Mouse (Mus musculus) liver, embryonic 15.5 days (tissue): ENCODE measurements around the gene Vwa2. TPM values are rescaled to one million over a fixed set of nuclear protein-coding genes. Genes with fewer than 3 reads are reported as not detected.

Experiments used
- ATAC-seq: fragments of 200-750 bp; cut with Nextera tagmentation; 2 replicates; pipeline ENCODE4 v1.8.0; 2017; ENCODE audit warnings: moderate number of reproducible peaks, mild to moderate bottlenecking, moderate library complexity; ENCODE audit not compliant: insufficient read depth
- H3K27ac ChIP-seq: fragments of 300-500 bp; sonication (generic); replicated peaks from 2 replicates; pipeline ENCODE4 v1.5.1; 2015; ENCODE audit warnings: mild to moderate bottlenecking, inconsistent platforms
- H3K27me3 ChIP-seq: fragments of 300-500 bp; sonication (generic); 2 replicates; pipeline ENCODE4 v1.6.1; 2015; ENCODE audit warnings: mild to moderate bottlenecking, inconsistent platforms
- H3K36me3 ChIP-seq: fragments of 300-500 bp; sonication (generic); replicated peaks from 2 replicates; pipeline ENCODE4 v1.6.1; 2015; ENCODE audit warnings: moderate library complexity, mild to moderate bottlenecking, inconsistent platforms
- H3K4me1 ChIP-seq: fragments of 300-500 bp; sonication (generic); replicated peaks from 2 replicates; pipeline ENCODE4 v1.6.1; 2015; ENCODE audit warnings: inconsistent platforms
- H3K4me2 ChIP-seq: fragments of 300-500 bp; sonication (generic); 2 replicates; pipeline ENCODE4 v1.6.1; 2015; ENCODE audit warnings: moderate library complexity, mild to moderate bottlenecking, inconsistent platforms
- H3K4me3 ChIP-seq: fragments of 300-500 bp; sonication (generic); replicated peaks from 2 replicates; pipeline ENCODE4 v1.5.1; 2015; ENCODE audit warnings: mild to moderate bottlenecking, inconsistent platforms
- H3K9ac ChIP-seq: fragments of 300-500 bp; sonication (generic); 2 replicates; pipeline ENCODE4 v1.6.1; 2015; ENCODE audit warnings: moderate library complexity, mild to moderate bottlenecking, inconsistent platforms
- H3K9me3 ChIP-seq: fragments of 300-500 bp; sonication (generic); replicated peaks from 2 replicates; pipeline ENCODE4 v1.6.1; 2016; ENCODE audit warnings: inconsistent platforms
- WGBS: fragments of 180-500 bp; shearing (Covaris S2); methylation state at CpG from one replicate; pipeline ENCODE4 v1.1.7; 2015; ENCODE audit warnings: mixed read lengths; ENCODE audit not compliant: insufficient replicate concordance; 5-methylcytosine and 5-hydroxymethylcytosine counted together
- polyA plus RNA-seq: library from polyadenylated mRNA; unstranded; fragments of >200 nt; fragmentation: Nextera tagmentation; extraction: Ambion mirVana; gene quantifications from 2 replicates; pipeline ENCODE4 v1.2.1, GENCODE M21; 2015

The Vwa2 gene
- polyA plus RNA-seq, 1 experiment from 2014 or later = not detected

DNA sequence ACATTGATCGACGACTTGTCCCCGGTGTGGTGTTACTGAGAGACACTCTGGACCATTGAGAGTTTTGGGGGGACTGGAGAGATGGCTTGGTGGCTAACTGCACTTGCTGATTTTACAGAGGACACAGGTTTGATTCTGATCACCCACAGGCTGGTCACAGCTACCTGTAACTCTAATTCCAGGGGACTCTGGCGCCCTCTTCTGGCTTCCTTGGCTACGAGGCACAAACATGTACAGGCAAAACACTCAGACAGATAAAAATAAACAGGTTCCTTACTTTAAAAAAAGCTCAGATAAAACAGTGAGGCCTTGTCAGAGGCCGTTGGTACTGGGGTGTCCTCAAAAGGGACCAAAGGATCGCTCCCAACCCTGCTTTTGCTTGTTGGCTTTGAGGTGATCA, 61.7 kb downstream of the Vwa2 start:
- Histone ChIP-seq H3K4me1 (no peaks in the 10 kb centered on the region), H3K27me3 (no peaks in the 10 kb centered on the region), H3K36me3 (no peaks in the 10 kb centered on the region), H3K9me3 (no peaks in the 10 kb centered on the region), H3K9ac (no peak overlapping the region), H3K4me3 (no peak overlapping the region), H3K27ac (no peak overlapping the region), H3K4me2 (no peak overlapping the region)
- no peak for ATAC-seq
- 63% methylated on average over 7 of the region's 7 CpGs for WGBS

DNA sequence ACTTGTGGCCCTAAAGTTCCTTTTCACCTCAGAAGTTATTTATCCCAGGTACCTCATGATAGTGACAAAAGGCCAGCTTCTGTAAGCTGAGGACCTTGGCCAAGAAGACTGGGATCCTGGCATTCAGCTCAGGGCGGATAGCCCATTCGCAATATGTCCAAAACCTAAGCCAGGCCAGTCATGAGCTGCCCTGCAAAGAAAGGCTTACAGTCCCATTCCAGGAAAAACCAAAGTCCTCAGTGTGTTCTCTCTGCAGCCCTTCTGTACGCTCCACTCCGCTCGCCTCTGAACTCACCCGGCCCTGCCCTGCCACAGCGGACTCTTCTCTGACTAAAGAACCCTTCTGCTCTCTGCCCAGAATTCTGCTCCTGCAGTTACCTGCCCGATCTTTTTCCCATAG, 62.2 kb downstream of the Vwa2 start:
- H3K27me3 ChIP-seq = no peaks in the 10 kb centered on the region
- 85% methylated on average over 8 of the region's 8 CpGs for WGBS
- no peaks in the 10 kb centered on the region for H3K4me1 ChIP-seq
- no peak overlapping the region for H3K9ac ChIP-seq
- no peaks in the 10 kb centered on the region for H3K9me3 ChIP-seq
- no peaks in the 10 kb centered on the region for H3K36me3 ChIP-seq
- H3K4me2 ChIP-seq = no peak overlapping the region
- no peak overlapping the region for H3K4me3 ChIP-seq
- H3K27ac ChIP-seq = no peak overlapping the region
- ATAC-seq = no peak

DNA sequence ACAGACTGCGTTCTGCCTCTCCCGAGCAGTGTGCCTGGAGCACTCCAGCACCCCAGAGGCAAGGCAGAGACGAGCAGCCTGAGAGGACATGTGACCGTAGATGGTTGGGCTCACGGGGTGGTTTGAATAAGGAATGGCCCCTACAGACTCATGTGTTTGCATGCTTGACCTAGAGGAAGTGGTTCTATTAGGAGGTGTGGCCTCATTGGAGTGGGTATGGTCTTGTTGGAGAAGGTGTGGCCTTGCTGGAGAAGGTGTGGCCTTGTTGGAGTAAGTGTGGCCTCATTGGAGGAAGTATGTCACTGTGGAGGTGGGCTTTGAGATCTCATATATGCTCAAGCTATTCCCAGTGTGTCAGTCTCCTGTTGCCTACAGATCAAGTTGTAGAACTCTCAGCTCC, 63.9 kb downstream of the Vwa2 start:
- Histone ChIP-seq H3K4me2 (no peak overlapping the region), H3K9ac (no peak overlapping the region), H3K27me3 (no peaks in the 10 kb centered on the region), H3K4me1 (no peaks in the 10 kb centered on the region), H3K4me3 (no peak overlapping the region), H3K9me3 (no peaks in the 10 kb centered on the region), H3K36me3 (no peaks in the 10 kb centered on the region), H3K27ac (no peak overlapping the region)
- ATAC-seq = no peak
- WGBS = 72% methylated on average over 5 of the region's 5 CpGs

DNA sequence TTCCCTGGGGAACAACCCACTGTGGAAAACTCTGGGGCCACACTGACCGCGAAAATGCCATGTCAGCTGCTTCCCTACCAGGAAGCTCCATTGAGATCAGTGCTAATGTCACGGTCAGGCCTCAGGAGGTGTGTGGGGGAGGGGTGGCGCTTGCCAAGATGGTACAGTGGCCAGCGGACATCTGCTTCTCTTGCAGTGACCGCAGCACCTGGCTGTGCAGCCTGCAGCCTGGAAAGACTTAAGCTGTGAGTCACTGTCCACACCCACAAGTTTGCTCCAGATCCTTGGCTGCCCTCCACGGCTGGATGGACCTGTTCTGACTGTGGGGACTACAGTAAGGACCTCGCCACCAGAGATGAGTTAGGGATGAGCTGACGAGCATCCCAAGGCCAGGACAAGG, 65.8 kb downstream of the Vwa2 start:
- H3K9me3 ChIP-seq = no peaks in the 10 kb centered on the region
- H3K4me1 ChIP-seq = no peaks in the 10 kb centered on the region
- no peak overlapping the region for H3K27ac ChIP-seq
- no peak overlapping the region for H3K9ac ChIP-seq
- no peaks in the 10 kb centered on the region for H3K36me3 ChIP-seq
- no peak overlapping the region for H3K4me3 ChIP-seq
- 59% methylated on average over 9 of the region's 9 CpGs for WGBS
- no peak for ATAC-seq
- no peaks in the 10 kb centered on the region for H3K27me3 ChIP-seq
- H3K4me2 ChIP-seq = no peak overlapping the region

DNA sequence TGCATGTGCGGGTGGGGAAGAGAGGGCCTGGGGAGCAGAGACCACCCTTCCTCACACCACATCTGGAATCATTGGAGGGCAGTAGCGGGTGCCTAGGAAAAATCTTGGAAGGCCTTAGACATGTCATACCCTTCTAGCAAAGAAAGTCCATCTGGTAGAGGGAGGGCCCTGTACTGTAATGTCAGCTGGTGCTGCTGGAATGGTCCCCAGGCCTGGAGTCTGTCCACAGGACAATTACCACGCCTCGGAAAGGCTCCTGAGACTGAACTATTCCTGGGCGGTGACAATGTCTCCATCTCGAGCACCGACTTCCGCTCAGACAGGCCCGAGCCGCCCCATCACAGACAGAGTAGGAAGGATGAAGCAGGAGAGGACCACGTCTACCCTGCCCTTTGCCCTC, 66.5 kb downstream of the Vwa2 start:
- WGBS = 75% methylated on average over 11 of the region's 11 CpGs

DNA sequence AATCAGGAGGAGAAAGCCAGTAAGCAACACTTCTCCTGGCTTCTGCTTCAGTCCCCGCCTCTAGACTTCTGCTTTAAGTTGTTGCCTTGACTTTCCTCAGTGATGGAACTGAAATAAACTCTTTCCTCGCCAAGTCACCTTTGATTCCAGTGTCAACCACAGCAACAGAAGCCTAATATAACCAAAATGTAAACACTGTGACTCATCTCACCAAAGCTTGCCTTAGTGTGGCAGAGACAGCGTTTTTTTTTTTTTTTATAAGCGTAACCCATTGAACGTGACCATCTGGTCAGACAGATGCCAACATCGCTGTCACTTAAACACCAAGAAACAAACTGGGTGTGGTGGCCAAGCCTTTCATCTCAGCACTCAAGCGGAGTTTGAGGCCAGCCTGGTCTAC, 68.2 kb downstream of the Vwa2 start:
- H3K36me3 ChIP-seq = no peaks in the 10 kb centered on the region
- no peaks in the 10 kb centered on the region for H3K9me3 ChIP-seq
- ATAC-seq = no peak
- no peak overlapping the region for H3K27ac ChIP-seq
- no peaks in the 10 kb centered on the region for H3K27me3 ChIP-seq
- WGBS = 69% methylated on average over 7 of the region's 7 CpGs
- no peak overlapping the region for H3K9ac ChIP-seq
- no peak overlapping the region for H3K4me3 ChIP-seq
- no peak overlapping the region for H3K4me2 ChIP-seq
- no peaks in the 10 kb centered on the region for H3K4me1 ChIP-seq

More for the DNA sequence above, 66.5 kb downstream of the Vwa2 start:
- H3K4me3 ChIP-seq = no peak overlapping the region
- no peaks in the 10 kb centered on the region for H3K36me3 ChIP-seq
- H3K9ac ChIP-seq = no peak overlapping the region
- no peaks in the 10 kb centered on the region for H3K27me3 ChIP-seq
- H3K4me2 ChIP-seq = no peak overlapping the region
- H3K9me3 ChIP-seq = no peaks in the 10 kb centered on the region
- H3K4me1 ChIP-seq = no peaks in the 10 kb centered on the region
- H3K27ac ChIP-seq = no peak overlapping the region
- no peak for ATAC-seq

DNA sequence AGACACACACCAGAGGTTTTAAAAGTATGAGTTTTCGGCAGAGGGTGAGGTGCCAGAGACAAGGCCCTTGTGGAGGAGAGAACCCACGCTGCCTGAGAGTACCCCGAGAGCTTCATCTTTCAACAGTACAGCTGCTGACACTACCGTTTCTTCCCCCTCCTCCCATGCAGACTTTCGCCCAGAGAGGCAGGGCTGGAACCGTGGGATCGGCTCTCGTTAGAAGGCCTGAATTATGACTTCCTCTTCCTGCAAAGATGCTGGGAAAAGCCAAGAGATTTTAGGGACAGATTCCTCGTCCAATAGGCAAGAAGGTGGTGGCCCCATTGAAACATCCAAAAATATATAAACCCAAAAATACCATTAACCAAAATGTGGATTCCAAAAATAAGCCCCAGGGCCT, 70.2 kb downstream of the Vwa2 start:
- Histone ChIP-seq H3K9ac (no peak overlapping the region), H3K27me3 (no peaks in the 10 kb centered on the region), H3K36me3 (no peaks in the 10 kb centered on the region), H3K9me3 (no peaks in the 10 kb centered on the region), H3K4me2 (no peak overlapping the region), H3K4me3 (no peak overlapping the region), H3K27ac (no peak overlapping the region), H3K4me1 (no peaks in the 10 kb centered on the region)
- 29% methylated on average over 9 of the region's 9 CpGs for WGBS
- no peak for ATAC-seq

DNA sequence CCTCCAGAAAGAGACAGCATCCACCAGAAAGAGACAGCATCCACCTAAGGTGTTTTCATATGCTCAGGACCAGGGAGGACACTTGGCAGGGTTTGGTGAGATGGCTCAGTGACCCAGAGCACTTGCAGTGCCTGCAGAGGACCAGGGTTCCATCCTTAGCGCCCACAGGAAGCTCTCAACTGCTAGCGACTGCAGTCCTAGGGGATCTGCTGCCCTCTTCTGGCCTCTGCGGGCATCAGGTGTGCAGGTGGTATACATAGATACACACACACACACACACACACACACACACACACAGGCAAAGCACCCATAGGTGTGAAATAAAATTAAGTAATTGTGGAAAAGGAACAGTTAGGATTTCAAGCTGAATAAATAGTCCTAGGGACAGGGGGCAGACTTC, 70.8 kb downstream of the Vwa2 start:
- Histone ChIP-seq H3K4me3 (no peak overlapping the region), H3K36me3 (no peaks in the 10 kb centered on the region), H3K27ac (no peak overlapping the region), H3K4me2 (no peak overlapping the region), H3K9me3 (no peaks in the 10 kb centered on the region), H3K9ac (no peak overlapping the region), H3K4me1 (no peaks in the 10 kb centered on the region), H3K27me3 (no peaks in the 10 kb centered on the region)
- 87% methylated on average over 3 of the region's 3 CpGs for WGBS
- ATAC-seq = no peak

DNA sequence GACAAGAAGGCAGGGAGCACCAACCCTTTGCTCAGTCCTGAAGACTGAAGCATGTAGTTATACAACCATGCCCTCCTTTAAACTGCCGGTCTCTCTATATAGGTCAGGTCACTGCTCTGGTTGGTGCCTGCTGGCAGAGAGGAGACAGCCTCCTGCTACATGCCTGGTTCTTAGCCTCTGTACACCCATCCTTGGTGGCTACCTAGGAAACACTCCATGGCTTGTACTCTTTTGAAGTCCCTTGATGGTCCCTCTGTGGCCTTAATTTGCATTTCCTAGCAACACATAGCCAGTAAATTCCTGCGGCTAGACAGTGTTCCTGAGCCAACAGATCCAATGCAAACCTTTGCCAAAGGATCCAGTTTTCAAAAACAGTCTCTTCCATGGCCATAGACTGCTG, 71.6 kb downstream of the Vwa2 start:
- H3K9me3 ChIP-seq = no peaks in the 10 kb centered on the region
- 68% methylated on average over 2 of the region's 2 CpGs for WGBS
- no peak overlapping the region for H3K4me3 ChIP-seq
- ATAC-seq = no peak
- H3K27ac ChIP-seq = no peak overlapping the region
- no peaks in the 10 kb centered on the region for H3K27me3 ChIP-seq
- H3K4me2 ChIP-seq = no peak overlapping the region
- H3K9ac ChIP-seq = no peak overlapping the region
- H3K4me1 ChIP-seq = no peaks in the 10 kb centered on the region
- no peaks in the 10 kb centered on the region for H3K36me3 ChIP-seq

DNA sequence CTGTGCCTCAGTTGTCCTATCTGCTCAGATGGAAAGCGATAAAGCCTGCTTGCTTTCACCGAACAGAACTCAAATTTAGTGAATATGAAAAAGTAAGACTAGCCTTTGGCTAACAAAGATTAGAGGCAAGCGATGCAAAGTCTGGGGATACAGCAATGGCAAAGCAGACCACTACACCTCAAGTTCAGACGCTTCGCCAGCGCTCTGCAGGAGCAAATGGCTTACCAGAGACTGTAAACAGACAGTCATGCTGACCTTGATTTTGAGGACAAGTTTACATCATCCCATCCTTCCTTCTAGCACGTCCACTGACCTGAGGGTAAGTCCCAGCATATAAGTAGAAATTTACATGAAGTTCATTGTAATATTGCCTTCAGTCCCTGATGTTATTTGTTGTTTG, 72.2 kb downstream of the Vwa2 start:
- Histone ChIP-seq H3K4me3 (no peak overlapping the region), H3K4me1 (no peaks in the 10 kb centered on the region), H3K27me3 (no peaks in the 10 kb centered on the region), H3K9ac (no peak overlapping the region), H3K36me3 (no peaks in the 10 kb centered on the region), H3K4me2 (no peak overlapping the region), H3K27ac (no peak overlapping the region), H3K9me3 (no peaks in the 10 kb centered on the region)
- ATAC-seq = no peak
- WGBS = 70% methylated on average over 7 of the region's 7 CpGs

DNA sequence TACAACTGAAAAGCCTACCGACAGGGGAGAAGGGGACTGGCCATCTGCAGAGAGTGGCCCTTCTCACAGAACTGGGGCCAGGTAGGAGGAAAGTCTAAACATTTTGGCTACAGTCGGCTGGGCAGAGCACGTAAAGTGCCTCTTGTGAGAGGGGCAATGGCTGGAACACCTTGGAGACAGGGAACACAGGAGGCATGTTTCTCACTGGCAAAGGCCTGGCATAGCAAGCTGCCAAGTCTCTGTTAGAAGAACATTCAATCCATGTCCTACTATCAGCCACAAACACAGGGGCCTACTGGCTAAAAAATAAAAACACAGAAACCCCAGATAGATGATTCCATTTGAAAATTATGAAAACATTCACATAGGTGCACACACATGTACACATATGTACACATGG, 72.7 kb downstream of the Vwa2 start:
- H3K36me3 ChIP-seq = no peaks in the 10 kb centered on the region
- 76% methylated on average over 3 of the region's 3 CpGs for WGBS
- no peak overlapping the region for H3K9ac ChIP-seq
- H3K4me3 ChIP-seq = no peak overlapping the region
- H3K9me3 ChIP-seq = no peaks in the 10 kb centered on the region
- ATAC-seq = no peak
- H3K27ac ChIP-seq = no peak overlapping the region
- H3K4me2 ChIP-seq = no peak overlapping the region
- no peaks in the 10 kb centered on the region for H3K4me1 ChIP-seq
- no peaks in the 10 kb centered on the region for H3K27me3 ChIP-seq

DNA sequence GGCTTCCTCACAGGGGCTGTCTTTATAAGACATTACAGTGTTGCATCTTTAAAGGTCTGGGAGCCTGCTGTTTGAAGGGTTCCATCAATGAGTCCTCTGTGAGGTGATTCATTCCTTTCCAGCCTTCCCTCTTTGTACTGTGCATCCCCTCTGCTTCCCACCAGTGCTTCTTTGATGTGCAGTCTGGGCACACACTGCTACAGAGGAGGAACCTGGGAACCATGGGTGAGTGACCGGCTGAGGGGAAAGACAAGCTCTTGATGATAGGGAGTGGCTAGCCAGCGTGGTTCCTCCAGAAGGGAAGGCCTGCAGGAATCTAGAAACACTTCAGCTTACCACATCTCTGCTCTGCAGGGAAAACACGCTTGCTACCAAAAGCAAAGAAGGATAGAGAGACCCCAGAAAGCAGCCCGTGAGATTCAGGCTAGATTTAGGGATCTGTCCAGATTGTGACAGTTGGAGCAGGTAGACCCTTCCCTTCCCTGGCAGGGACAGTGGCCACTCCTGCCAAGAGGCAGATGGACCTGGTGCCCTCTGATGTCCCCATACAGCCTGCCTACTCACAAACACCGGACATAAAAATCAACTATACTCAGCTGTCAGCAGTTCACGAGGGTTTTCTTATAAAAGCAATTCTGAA, 74.0 kb downstream of the Vwa2 start:
- 49% methylated on average over 6 of the region's 6 CpGs for WGBS

More for the DNA sequence above, 74.0 kb downstream of the Vwa2 start:
- no peak overlapping the region for H3K27ac ChIP-seq
- no peaks in the 10 kb centered on the region for H3K36me3 ChIP-seq
- no peak overlapping the region for H3K9ac ChIP-seq
- H3K4me2 ChIP-seq = no peak overlapping the region
- no peaks in the 10 kb centered on the region for H3K9me3 ChIP-seq
- no peak for ATAC-seq
- H3K4me1 ChIP-seq = no peaks in the 10 kb centered on the region
- H3K4me3 ChIP-seq = no peak overlapping the region
- no peaks in the 10 kb centered on the region for H3K27me3 ChIP-seq
